Mouse (Mus musculus): ENCODE data around the gene Treml1.

GRCm38 (mm10) chr17:48326656-48327055 lies 33.1 kb upstream of the Treml1 start:
- TF ChIP-seq CTCF (IDR thresholded peaks at IDR 0.05; ENCODE audit: borderline replicate concordance, control insufficient read depth, extremely low read depth, insufficient read depth, low read length, poor library complexity) (no peak), POLR2A (IDR thresholded peaks at IDR 0.05; ENCODE audit: control insufficient read depth, extremely low read depth, insufficient read depth, low read length, poor library complexity) (no peak)
